Mouse (Mus musculus): ENCODE measurements around the gene Lrrc7. TPM values are rescaled to one million over a fixed set of nuclear protein-coding genes. Genes with fewer than 3 reads are reported as not detected.

Lrrc7 gene
- polyA plus RNA-seq, 2 experiments, result 1.0 to 1.5 TPM

DNA sequence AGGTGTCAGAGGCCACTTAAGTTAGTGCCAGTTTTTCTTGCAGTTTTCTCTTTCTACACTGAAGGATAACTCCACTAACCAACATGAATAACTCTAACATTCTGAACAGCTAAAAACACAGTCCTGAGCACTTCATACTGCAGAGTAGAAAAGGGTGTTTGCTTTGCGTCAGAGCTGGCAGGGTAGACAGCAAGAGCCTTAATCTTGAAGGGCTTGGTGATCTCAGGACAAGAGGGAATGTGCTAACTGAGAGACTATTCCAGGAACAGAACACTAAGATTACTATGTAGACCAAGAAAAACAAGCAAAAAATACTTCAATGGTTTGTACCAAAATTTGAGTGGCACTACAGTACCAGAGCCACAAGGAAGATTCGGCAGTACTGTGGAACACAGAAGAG, 487.0 kb downstream of the Lrrc7 start:
- Histone ChIP-seq H3K4me1 (ENCODE audit: control insufficient read depth, insufficient read depth, low read length) (no peaks in the 10 kb centered on the region), H3K27me3 (ENCODE audit: control insufficient read depth, insufficient read depth, low read length) (no peaks in the 10 kb centered on the region), H3K36me3 (ENCODE audit: control insufficient read depth, insufficient read depth, low read length) (no peaks in the 10 kb centered on the region), H3K27ac (replicated peaks; ENCODE audit: low read depth, low read length) (no peak overlapping the region), H3K4me2 (replicated peaks; ENCODE audit: low read depth, low read length, severe bottlenecking) (no peak overlapping the region), H3K9ac (ENCODE audit: low read depth, low read length, severe bottlenecking) (no peak overlapping the region), H3K4me3 (replicated peaks; ENCODE audit: low read length) (no peak overlapping the region), H3K9me3 (ENCODE audit: control insufficient read depth, low read length) (no peaks in the 10 kb centered on the region)
- ATAC-seq (ENCODE audit: low FRiP score, low read depth) (no peak), DNase-seq (ENCODE audit: low spot score) (no peak)
- no peak for TF ChIP-seq POLR2A (IDR thresholded peaks at IDR 0.05; ENCODE audit: borderline replicate concordance, extremely low read depth, insufficient read depth, insufficient read length)
- WGBS, result 88% methylated on average over 2 of the region's 2 CpGs

DNA sequence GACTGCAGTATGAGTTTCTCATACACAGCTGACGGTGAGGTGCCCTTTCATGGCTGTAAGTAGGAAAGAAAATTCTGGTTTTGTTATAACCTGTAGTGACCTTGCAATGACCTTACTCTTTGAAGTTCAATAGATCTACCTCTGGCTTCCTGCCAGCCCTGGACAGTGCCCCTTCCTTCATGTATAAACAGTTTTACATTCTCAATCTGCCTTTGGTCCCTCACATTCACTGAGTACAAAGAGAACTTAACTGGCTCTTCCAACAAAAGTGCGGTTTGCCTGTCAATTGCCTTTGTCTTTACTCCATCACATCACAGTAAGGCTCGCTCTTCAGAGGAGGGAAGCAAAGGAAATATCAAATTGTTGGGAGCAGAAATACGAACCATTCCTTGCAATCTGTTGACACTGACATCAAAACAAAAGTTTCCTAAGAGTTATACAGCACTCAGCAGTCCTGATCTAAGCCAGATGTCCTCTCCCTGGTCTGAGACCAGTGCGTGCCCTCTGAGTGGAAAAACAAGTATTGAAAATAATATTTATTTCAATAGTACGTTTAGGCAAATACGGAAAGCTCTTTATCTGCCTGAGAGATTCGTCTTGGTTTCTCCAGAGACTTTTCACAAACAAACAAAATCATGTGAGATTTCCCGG, 493.3 kb downstream of the Lrrc7 start:
- no peaks in the 10 kb centered on the region for H3K4me1 ChIP-seq (ENCODE audit: control insufficient read depth, insufficient read depth, low read length)
- no peaks in the 10 kb centered on the region for H3K9me3 ChIP-seq (ENCODE audit: control insufficient read depth, low read length)
- no peak for DNase-seq (ENCODE audit: low spot score)
- no peak overlapping the region for H3K27ac ChIP-seq (replicated peaks; ENCODE audit: low read depth, low read length)
- no peak for ATAC-seq (ENCODE audit: low FRiP score, low read depth)
- no peak overlapping the region for H3K4me2 ChIP-seq (replicated peaks; ENCODE audit: low read depth, low read length, severe bottlenecking)
- no peaks in the 10 kb centered on the region for H3K27me3 ChIP-seq (ENCODE audit: control insufficient read depth, insufficient read depth, low read length)
- 33% methylated on average over 9 of the region's 9 CpGs for WGBS
- peaks cover 11% of the 10 kb centered on the region; the same call in 1 of the 2 replicates for H3K36me3 ChIP-seq (ENCODE audit: control insufficient read depth, insufficient read depth, low read length)
- no peak overlapping the region for H3K9ac ChIP-seq (ENCODE audit: low read depth, low read length, severe bottlenecking)
- H3K4me3 ChIP-seq (replicated peaks; ENCODE audit: low read length), result no peak overlapping the region
- TF ChIP-seq POLR2A (IDR thresholded peaks at IDR 0.05; ENCODE audit: borderline replicate concordance, extremely low read depth, insufficient read depth, insufficient read length), result no peak

DNA sequence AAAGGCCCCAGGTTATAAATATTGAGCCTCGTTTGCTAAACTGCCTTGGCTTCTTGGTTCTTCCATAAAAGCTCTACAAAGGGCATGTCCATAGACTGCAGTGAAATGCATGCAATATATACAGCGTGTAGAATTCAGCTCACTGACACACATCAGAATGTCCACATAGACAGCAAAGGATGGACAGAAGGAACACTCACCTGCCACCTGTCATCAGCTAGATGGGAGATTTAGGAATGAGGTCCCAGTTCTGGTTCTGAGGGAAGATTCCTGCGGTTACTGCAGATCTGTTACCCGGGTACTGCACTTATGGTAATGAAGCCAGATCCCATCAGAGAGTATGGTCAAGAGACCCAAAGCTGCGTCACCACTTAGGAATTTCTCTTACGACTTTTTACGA, 494.1 kb downstream of the Lrrc7 start:
- no peak overlapping the region for H3K9ac ChIP-seq (ENCODE audit: low read depth, low read length, severe bottlenecking)
- no peak overlapping the region for H3K4me3 ChIP-seq (replicated peaks; ENCODE audit: low read length)
- H3K4me2 ChIP-seq (replicated peaks; ENCODE audit: low read depth, low read length, severe bottlenecking), result no peak overlapping the region
- no peaks in the 10 kb centered on the region for H3K4me1 ChIP-seq (ENCODE audit: control insufficient read depth, insufficient read depth, low read length)
- ATAC-seq (ENCODE audit: low FRiP score, low read depth) (no peak), DNase-seq (ENCODE audit: low spot score) (no peak)
- TF ChIP-seq POLR2A (IDR thresholded peaks at IDR 0.05; ENCODE audit: borderline replicate concordance, extremely low read depth, insufficient read depth, insufficient read length), result no peak
- H3K27ac ChIP-seq (replicated peaks; ENCODE audit: low read depth, low read length), result no peak overlapping the region
- WGBS, result 41% methylated on average over 7 of the region's 7 CpGs
- H3K27me3 ChIP-seq (ENCODE audit: control insufficient read depth, insufficient read depth, low read length), result no peaks in the 10 kb centered on the region
- H3K36me3 ChIP-seq (ENCODE audit: control insufficient read depth, insufficient read depth, low read length), result peaks cover 14% of the 10 kb centered on the region; the same call in 1 of the 2 replicates
- no peaks in the 10 kb centered on the region for H3K9me3 ChIP-seq (ENCODE audit: control insufficient read depth, low read length)

DNA sequence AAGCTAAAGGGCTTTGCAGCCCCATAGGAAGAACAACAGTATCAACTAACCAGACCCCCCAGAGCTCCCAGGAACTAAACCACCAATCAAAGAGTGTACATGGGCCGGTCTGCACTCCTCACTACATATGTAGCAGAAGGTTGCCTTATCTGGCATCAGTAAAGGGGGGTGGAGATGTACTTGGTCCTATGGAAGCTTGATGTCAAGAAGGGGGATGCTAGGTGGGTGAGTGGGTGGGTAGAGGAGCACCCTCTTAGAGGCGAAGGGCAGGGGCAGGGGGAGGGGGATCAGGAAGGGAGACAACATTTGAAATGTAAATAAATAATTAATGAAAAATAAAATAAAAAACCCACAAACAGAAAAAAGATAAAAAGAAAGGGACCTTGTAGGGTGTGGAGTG, 496.8 kb downstream of the Lrrc7 start:
- no peaks in the 10 kb centered on the region for H3K9me3 ChIP-seq (ENCODE audit: control insufficient read depth, low read length)
- H3K36me3 ChIP-seq (ENCODE audit: control insufficient read depth, insufficient read depth, low read length), result peaks cover 20% of the 10 kb centered on the region; the same call in 1 of the 2 replicates
- H3K4me2 ChIP-seq (replicated peaks; ENCODE audit: low read depth, low read length, severe bottlenecking), result no peak overlapping the region
- H3K4me3 ChIP-seq (replicated peaks; ENCODE audit: low read length), result no peak overlapping the region
- no peak for DNase-seq (ENCODE audit: low spot score)
- H3K27me3 ChIP-seq (ENCODE audit: control insufficient read depth, insufficient read depth, low read length), result no peaks in the 10 kb centered on the region
- no peak for ATAC-seq (ENCODE audit: low FRiP score, low read depth)
- TF ChIP-seq POLR2A (IDR thresholded peaks at IDR 0.05; ENCODE audit: borderline replicate concordance, extremely low read depth, insufficient read depth, insufficient read length), result no peak
- H3K9ac ChIP-seq (ENCODE audit: low read depth, low read length, severe bottlenecking), result no peak overlapping the region
- no peak overlapping the region for H3K27ac ChIP-seq (replicated peaks; ENCODE audit: low read depth, low read length)
- WGBS, result 93% methylated on average over 2 of the region's 2 CpGs
- H3K4me1 ChIP-seq (ENCODE audit: control insufficient read depth, insufficient read depth, low read length), result no peaks in the 10 kb centered on the region

DNA sequence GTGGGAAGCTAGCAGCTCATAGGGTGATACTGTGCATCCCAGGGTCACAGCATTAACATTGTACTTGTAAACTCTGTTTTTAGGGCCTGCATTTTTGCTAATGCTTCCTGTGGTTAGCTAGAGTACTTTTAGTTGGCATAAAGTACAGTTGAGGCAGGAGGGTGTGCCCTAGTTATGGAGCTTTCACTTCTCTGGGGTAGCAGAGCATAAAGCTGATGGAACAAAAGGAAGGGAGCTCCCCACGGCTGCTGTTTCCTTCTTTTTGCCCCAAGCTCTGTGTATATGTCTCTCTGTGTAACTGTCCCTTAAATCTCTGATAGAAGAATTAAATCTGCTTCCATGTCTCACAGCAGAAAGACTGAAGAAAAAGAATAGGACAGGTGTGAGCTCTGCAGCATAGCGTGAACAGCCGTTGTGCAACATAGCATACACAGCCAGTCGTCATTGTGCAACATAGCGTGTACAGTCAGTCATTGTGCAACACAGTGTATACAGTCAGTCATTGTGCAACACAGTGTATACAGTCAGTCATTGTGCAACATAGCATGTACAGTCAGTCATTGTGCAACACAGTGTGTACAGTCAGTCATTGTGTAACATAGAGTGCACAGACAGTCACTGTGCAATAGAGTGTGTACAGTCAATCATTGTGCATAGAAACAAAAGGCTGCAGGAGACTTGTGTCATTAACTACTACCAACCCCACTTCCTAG, 500.1 kb downstream of the Lrrc7 start:
- Histone ChIP-seq H3K4me1 (ENCODE audit: control insufficient read depth, insufficient read depth, low read length) (no peaks in the 10 kb centered on the region), H3K4me2 (replicated peaks; ENCODE audit: low read depth, low read length, severe bottlenecking) (no peak overlapping the region), H3K27ac (replicated peaks; ENCODE audit: low read depth, low read length) (no peak overlapping the region), H3K9me3 (ENCODE audit: control insufficient read depth, low read length) (no peaks in the 10 kb centered on the region), H3K4me3 (replicated peaks; ENCODE audit: low read length) (no peak overlapping the region), H3K36me3 (ENCODE audit: control insufficient read depth, insufficient read depth, low read length) (peaks cover 38% of the 10 kb centered on the region), H3K9ac (ENCODE audit: low read depth, low read length, severe bottlenecking) (no peak overlapping the region), H3K27me3 (ENCODE audit: control insufficient read depth, insufficient read depth, low read length) (no peaks in the 10 kb centered on the region)
- TF ChIP-seq POLR2A (IDR thresholded peaks at IDR 0.05; ENCODE audit: borderline replicate concordance, extremely low read depth, insufficient read depth, insufficient read length), result no peak
- 96% methylated on average over 5 of the region's 5 CpGs for WGBS
- ATAC-seq (ENCODE audit: low FRiP score, low read depth), result no peak
- no peak for DNase-seq (ENCODE audit: low spot score)
